Mouse (Mus musculus) erythroblast, embryonic 14.5 days (primary cell): ENCODE measurements around the gene Trak1.

Source experiments
- GATA1 ChIP-seq: IDR thresholded peaks from 2 replicates; pipeline ENCODE4 v1.6.1; 2012; ENCODE audit warnings: low read length, inconsistent platforms, mixed read lengths
- TAL1 ChIP-seq: IDR thresholded peaks from 3 replicates; pipeline ENCODE4 v1.6.1; 2012; ENCODE audit warnings: low read length, inconsistent platforms, mixed read lengths

DNA sequence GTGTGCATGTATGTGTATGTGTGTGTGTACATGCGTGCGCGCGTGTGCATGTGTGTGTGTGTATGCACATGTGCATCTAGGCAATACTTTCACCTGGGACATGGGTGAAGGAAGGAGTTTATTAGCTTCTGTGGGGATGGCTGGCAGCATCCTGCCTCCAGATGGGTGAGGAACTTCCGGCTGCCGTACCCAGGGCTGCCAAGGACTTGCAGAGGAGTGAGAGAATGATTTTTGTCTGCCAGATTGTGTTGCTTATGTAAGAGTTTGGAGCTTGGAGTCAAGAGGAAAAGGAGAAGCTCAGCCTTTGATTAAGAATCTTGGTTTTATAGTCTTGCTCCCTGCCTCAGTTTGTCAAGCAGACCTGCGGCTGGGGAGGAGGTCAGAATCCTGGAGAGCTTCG lies 208.0 kb downstream of the Trak1 start:
- TF ChIP-seq TAL1 = no peak
- no peak for TF ChIP-seq GATA1
